Mouse (Mus musculus) stomach, embryonic 16.5 days (tissue): ENCODE results near the gene Nrg3. TPM values are rescaled to one million over a fixed set of nuclear protein-coding genes. Genes with fewer than 3 reads are reported as not detected.
"Not testable (repeated sequence)": the region's sequence is repeated elsewhere in the genome, so short reads cannot be mapped to it uniquely, and the experiment has no call there.

Experiments used
- ATAC-seq: fragments of 200-750 bp; cut with Nextera tagmentation; 2 replicates; pipeline ENCODE4 v1.8.0; 2017; ENCODE audit warnings: moderate number of reproducible peaks, moderate TSS enrichment; ENCODE audit not compliant: insufficient read depth, low FRiP score
- H3K27ac ChIP-seq: fragments of 300-500 bp; sonication (generic); 2 replicates; pipeline ENCODE4 v1.5.1; 2014; ENCODE audit warnings: low read length
- H3K27me3 ChIP-seq: fragments of 300-500 bp; sonication (generic); 2 replicates; pipeline ENCODE4 v1.6.1; 2014; ENCODE audit warnings: low read length, control low read depth, mixed read lengths; ENCODE audit not compliant: control insufficient read depth, insufficient read depth
- H3K36me3 ChIP-seq: fragments of 300-500 bp; sonication (generic); 2 replicates; pipeline ENCODE4 v1.6.1; 2014; ENCODE audit warnings: low read length; ENCODE audit not compliant: control insufficient read depth, insufficient read depth
- H3K4me1 ChIP-seq: fragments of 300-500 bp; sonication (generic); 2 replicates; pipeline ENCODE4 v1.6.1; 2014; ENCODE audit warnings: low read length, control low read depth, mixed read lengths; ENCODE audit not compliant: control insufficient read depth, insufficient read depth
- H3K4me2 ChIP-seq: fragments of 300-500 bp; sonication (generic); 2 replicates; pipeline ENCODE4 v1.6.1; 2014; ENCODE audit warnings: low read depth, low read length, mixed read lengths
- H3K4me3 ChIP-seq: fragments of 300-500 bp; sonication (generic); replicated peaks from 2 replicates; pipeline ENCODE4 v1.5.1; 2014; ENCODE audit warnings: mild to moderate bottlenecking, low read length
- H3K9ac ChIP-seq: fragments of 300-500 bp; sonication (generic); 2 replicates; pipeline ENCODE4 v1.6.1; 2014; ENCODE audit warnings: low read length
- H3K9me3 ChIP-seq: fragments of 300-500 bp; sonication (generic); replicated peaks from 2 replicates; pipeline ENCODE4 v1.6.1; 2016; ENCODE audit warnings: low read length, control low read depth; ENCODE audit not compliant: control insufficient read depth
- WGBS: fragments of 180-500 bp; shearing (Covaris S2); extraction: QIAGEN DNeasy Blood & Tissue Kit; methylation state at CpG from one replicate; pipeline ENCODE4 v1.1.7; 2014; 5-methylcytosine and 5-hydroxymethylcytosine counted together
- microRNA-seq: library from miRNA; unstranded; fragments of <30 nt; microRNA quantifications from one replicate; pipeline ENCODE4, GENCODE M21; 2016
- polyA plus RNA-seq: library from polyadenylated mRNA; unstranded; fragments of >200 nt; fragmentation: Nextera tagmentation; extraction: Ambion mirVana; gene quantifications from 2 replicates; pipeline ENCODE4 v1.2.1, GENCODE M21; 2015

The Nrg3 gene
- polyA plus RNA-seq, 1 experiment from 2014 or later: 0.49 TPM

DNA sequence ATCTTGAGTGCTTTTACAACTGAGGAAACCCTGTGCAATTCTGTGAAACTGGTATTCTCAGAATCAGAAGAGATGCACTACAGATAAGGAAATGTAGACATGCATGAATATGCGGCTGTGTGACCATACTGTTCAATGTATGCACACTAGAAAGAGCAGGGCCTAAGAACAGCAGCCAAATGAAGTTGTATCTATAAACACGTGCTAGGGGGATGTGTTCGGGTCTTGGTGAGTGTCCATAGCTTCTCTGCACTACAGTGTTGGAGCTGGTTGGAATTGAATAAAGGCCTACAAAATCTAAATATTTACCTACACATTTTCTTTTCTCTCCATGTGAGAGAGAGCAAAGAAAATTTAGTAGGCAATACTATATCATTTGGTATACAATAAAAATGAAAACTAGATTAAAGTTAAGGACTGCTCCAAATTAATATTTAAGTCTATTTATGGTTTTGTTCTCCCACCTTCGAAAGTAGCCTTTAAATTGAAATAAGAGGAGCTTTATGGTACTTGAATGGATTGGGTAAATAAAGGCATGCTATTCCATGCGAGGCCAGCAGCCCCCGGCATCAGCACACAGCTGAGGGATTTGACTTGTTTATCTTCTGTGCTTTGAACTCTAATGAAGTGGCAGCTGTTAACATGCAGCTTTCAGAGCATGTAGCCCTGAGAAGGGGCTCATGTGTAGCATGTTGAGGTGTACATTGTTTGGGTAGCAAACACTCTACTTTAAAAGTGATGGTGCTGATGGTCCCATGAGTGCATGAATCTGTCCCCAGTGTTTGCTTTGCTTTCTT is 1038.9 kb downstream of the Nrg3 start:
- H3K4me1 ChIP-seq: no peaks in the 10 kb centered on the region
- H3K9me3 ChIP-seq: no peaks in the 10 kb centered on the region
- no peak overlapping the region for H3K9ac ChIP-seq
- no peak overlapping the region for H3K4me2 ChIP-seq
- no peaks in the 10 kb centered on the region for H3K36me3 ChIP-seq
- H3K27ac ChIP-seq: no peak overlapping the region
- no peak overlapping the region for H3K4me3 ChIP-seq
- ATAC-seq: no peak
- WGBS: 52% methylated on average over 6 of the region's 6 CpGs
- no peaks in the 10 kb centered on the region for H3K27me3 ChIP-seq

- Histone ChIP-seq H3K36me3 (no peaks in the 10 kb centered on the region), H3K4me1 (no peaks in the 10 kb centered on the region), H3K4me3 (no peak overlapping the region), H3K27me3 (no peaks in the 10 kb centered on the region), H3K27ac (no peak overlapping the region), H3K9me3 (no peaks in the 10 kb centered on the region), H3K9ac (no peak overlapping the region), H3K4me2 (no peak overlapping the region)
- ATAC-seq: no peak
These were observed 1098.2 kb downstream of the Nrg3 start for GRCm38 (mm10) chr14:38374660-38375059.

- Histone ChIP-seq H3K9me3 (no peaks in the 10 kb centered on the region), H3K4me1 (no peaks in the 10 kb centered on the region), H3K27ac (no peak overlapping the region), H3K27me3 (no peaks in the 10 kb centered on the region), H3K4me2 (no peak overlapping the region), H3K36me3 (no peaks in the 10 kb centered on the region), H3K9ac (no peak overlapping the region), H3K4me3 (no peak overlapping the region)
- no peak for ATAC-seq
These were observed 1131.9 kb downstream of the Nrg3 start for GRCm38 (mm10) chr14:38340967-38341366.

GRCm38 (mm10) chr14:38322841-38323240 is 1150.0 kb downstream of the Nrg3 start:
- H3K9ac ChIP-seq, H3K27me3 ChIP-seq, H3K4me2 ChIP-seq, H3K27ac ChIP-seq, H3K4me3 ChIP-seq, H3K9me3 ChIP-seq, H3K4me1 ChIP-seq, H3K36me3 ChIP-seq, ATAC-seq: not testable (repeated sequence)
- 65% methylated on average over 1 of the region's 1 CpGs for WGBS

DNA sequence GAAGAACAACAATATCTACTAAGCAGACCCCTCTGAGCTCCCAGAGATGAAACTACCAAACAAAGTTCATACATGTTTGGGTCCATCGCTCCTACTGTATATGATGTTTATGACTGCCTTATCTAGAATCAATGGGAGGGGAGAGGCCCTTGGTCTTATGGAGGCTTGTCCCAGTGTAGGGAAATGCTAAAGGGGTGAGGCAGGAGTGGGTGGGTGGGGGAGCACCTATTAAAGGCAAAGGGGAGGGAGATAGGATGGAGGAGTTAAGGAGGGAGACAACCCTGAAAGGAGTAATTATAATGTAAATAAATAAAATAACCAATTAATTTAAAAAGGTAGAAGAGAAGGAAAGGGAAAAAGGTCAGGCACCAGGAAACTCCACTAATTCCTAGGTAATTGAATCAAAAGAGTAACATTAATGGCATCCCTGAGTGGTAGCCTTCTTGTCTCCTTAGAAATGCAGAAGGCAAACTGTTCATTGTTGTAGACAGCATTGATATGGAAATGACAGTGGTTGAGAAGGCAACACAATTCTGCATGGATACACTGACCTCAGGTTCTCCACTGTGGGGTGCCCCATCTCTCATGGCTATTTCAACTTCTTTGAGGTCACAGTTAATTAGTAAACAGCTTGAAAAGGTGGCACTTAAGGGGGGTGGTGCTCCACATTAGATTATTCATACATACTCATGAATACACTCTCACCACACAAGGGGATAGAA is 1152.1 kb downstream of the Nrg3 start:
- no peak overlapping the region for H3K4me2 ChIP-seq
- no peak overlapping the region for H3K9ac ChIP-seq
- H3K4me3 ChIP-seq: no peak overlapping the region
- H3K27ac ChIP-seq: no peak overlapping the region
- H3K9me3 ChIP-seq: no peaks in the 10 kb centered on the region
- no peaks in the 10 kb centered on the region for H3K4me1 ChIP-seq
- H3K27me3 ChIP-seq: no peaks in the 10 kb centered on the region
- 82% methylated on average over 1 of the region's 1 CpGs for WGBS
- no peaks in the 10 kb centered on the region for H3K36me3 ChIP-seq
- no peak for ATAC-seq

Small RNA genes within 50 kb of the gene (microRNA-seq; reads per million reads assigned to microRNA genes)
- not detected for gene Gm27332
